Mouse (Mus musculus): ENCODE measurements at regions not wholly inside any gene's neighbourhood (a gene's known extent, or its start where the extent isn't known, plus 50 kb on each side); places are given as distances from the start of the nearest gene placed in this dataset.

DNA sequence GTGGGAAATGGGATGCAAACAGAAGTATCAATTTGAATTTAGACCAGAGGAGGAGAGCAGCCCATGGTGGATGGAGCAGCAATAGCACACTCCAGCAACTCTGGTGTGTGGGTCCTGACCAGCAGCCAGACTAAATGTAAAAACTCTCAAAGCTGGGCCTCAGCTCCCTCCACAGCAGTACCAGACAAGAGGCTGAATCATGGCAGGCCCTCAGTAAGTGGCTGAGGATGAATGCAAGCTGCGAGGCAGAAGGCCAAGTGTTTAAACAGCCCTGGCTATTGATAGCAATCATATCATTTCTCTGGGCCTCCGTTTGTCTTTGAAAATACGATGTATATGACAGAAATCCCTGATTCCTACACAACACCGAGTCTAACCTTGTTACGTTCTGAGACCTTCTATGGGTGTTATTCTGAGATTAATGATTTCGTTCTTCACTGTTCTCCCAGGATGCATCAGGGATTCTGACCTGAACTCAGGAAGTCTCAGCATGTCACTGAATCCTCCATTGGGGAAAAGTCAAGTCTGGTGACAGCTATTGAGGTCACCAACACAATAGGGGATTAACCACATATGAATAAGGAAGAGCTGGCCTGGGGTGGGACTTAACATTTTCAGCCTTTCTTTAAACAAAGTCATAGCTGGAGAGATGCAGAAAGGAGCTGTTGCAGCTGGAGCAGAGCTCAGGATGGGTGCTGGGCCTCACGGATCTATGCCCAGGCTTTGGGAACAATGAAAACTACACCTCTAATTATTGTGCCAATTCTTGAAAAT is 124.8 kb downstream of the Spata18 start:
- TF ChIP-seq CTCF (IDR thresholded peaks at IDR 0.05; ENCODE audit: low read depth, low read length) (no peak), GATA2 (IDR thresholded peaks at IDR 0.05; ENCODE audit: borderline replicate concordance, low read depth, low read length) (no peak), TAL1 (conservative IDR thresholded peaks at IDR 0.05; ENCODE audit: low read depth, low read length) (no peak), GATA1 (IDR thresholded peaks at IDR 0.05; ENCODE audit: borderline replicate concordance, low read length) (no peak)

Measured in G1E (cell line).